Mouse (Mus musculus) MEL (cell line): ENCODE measurements around the gene D130052B06Rik. TPM values are rescaled to one million over a fixed set of nuclear protein-coding genes. Genes with fewer than 3 reads are reported as not detected.

Source experiments
- DNase-seq: peaks from one replicate; pipeline ENCODE4 v3.0.0; 2011; ENCODE audit warnings: low read depth, low spot score
- H3K27ac ChIP-seq: 2 replicates; pipeline ENCODE4 v1.5.1; 2012; ENCODE audit warnings: low read depth, mild to moderate bottlenecking, control low read depth, low read length, moderate library complexity; ENCODE audit not compliant: control insufficient read depth
- H3K27me3 ChIP-seq, 2 experiments: fragments of 150-350 bp in 1 of 2; sonication (generic) in 1 of 2; 2 replicates each; pipeline ENCODE4 v1.6.1; 2012; ENCODE audit warnings: low read length in 2 of 2, mild to moderate bottlenecking in 2 of 2, improper control_type of control experiment in 1 of 2, moderate library complexity in 1 of 2; ENCODE audit not compliant: insufficient read depth in 2 of 2, control insufficient read depth in 1 of 2
- H3K36me3 ChIP-seq, 2 experiments: 2 replicates each; pipeline ENCODE4 v1.6.1; 2012 to 2014; ENCODE audit warnings: low read length in 2 of 2, improper control_type of control experiment in 1 of 2, inconsistent platforms in 1 of 2, mild to moderate bottlenecking in 1 of 2; ENCODE audit not compliant: insufficient read depth in 2 of 2, control insufficient read depth in 1 of 2
- H3K4me1 ChIP-seq, 2 experiments: fragments of 150-350 bp in 1 of 2; sonication (generic) in 1 of 2; 2 replicates each; pipeline ENCODE4 v1.6.1; 2012; ENCODE audit warnings: low read length in 2 of 2, improper control_type of control experiment in 1 of 2, mild to moderate bottlenecking in 1 of 2; ENCODE audit not compliant: insufficient read depth in 2 of 2, control insufficient read depth in 1 of 2
- H3K4me3 ChIP-seq, 2 experiments: fragments of 150-350 bp in 1 of 2; sonication (generic) in 1 of 2; 2 replicates each; pipeline ENCODE4 v1.5.1; 2012; ENCODE audit warnings: low read depth in 2 of 2, low read length in 2 of 2, mild to moderate bottlenecking in 2 of 2, moderate library complexity in 2 of 2, control low read depth in 1 of 2, improper control_type of control experiment in 1 of 2; ENCODE audit not compliant: control insufficient read depth in 1 of 2, insufficient read depth in 1 of 2
- H3K79me2 ChIP-seq: 2 replicates; pipeline ENCODE4 v1.6.1; 2012; ENCODE audit warnings: mild to moderate bottlenecking, low read length, moderate library complexity; ENCODE audit not compliant: control insufficient read depth, poor library complexity, insufficient read depth
- H3K9ac ChIP-seq: 2 replicates; pipeline ENCODE4 v1.6.1; 2012; ENCODE audit warnings: low read depth, mild to moderate bottlenecking, control low read depth, low read length, moderate library complexity; ENCODE audit not compliant: control insufficient read depth, poor library complexity, severe bottlenecking
- H3K9me3 ChIP-seq: fragments of 150-350 bp; sonication (generic); replicated peaks from 2 replicates; pipeline ENCODE4 v1.6.1; 2012; ENCODE audit warnings: mild to moderate bottlenecking, low read length, improper control_type of control experiment, moderate library complexity; ENCODE audit not compliant: insufficient read depth
- BHLHE40 ChIP-seq: IDR thresholded peaks from 2 replicates; pipeline ENCODE4 v1.6.1; 2012; ENCODE audit warnings: low read depth, mild to moderate bottlenecking, inconsistent platforms, low read length, improper control_type of control experiment, borderline replicate concordance
- CHD2 ChIP-seq: IDR thresholded peaks from 2 replicates; pipeline ENCODE4 v1.6.1; 2011; ENCODE audit warnings: low read length, improper control_type of control experiment
- CTCF ChIP-seq, 3 experiments: IDR thresholded peaks in 2 of 3; conservative IDR thresholded peaks in 1 of 3; 2 replicates each; pipeline ENCODE4 v1.5.1; 2011 to 2012; ENCODE audit warnings: low read length in 3 of 3, low read depth in 2 of 3, mild to moderate bottlenecking in 2 of 3, improper control_type of control experiment in 1 of 3, inconsistent platforms in 1 of 3, mixed read lengths in 1 of 3, moderate library complexity in 1 of 3; ENCODE audit not compliant: control insufficient read depth in 1 of 3, insufficient read depth in 1 of 3, poor library complexity in 1 of 3, severe bottlenecking in 1 of 3
- EP300 ChIP-seq, 2 experiments: IDR thresholded peaks; 2 replicates each; pipeline ENCODE4 v1.6.1; 2011; ENCODE audit warnings: improper control_type of control experiment in 2 of 2, low read length in 2 of 2, low read depth in 1 of 2, mild to moderate bottlenecking in 1 of 2
- ETS1 ChIP-seq: IDR thresholded peaks from 2 replicates; pipeline ENCODE4 v1.6.1; 2012; ENCODE audit warnings: low read depth, mild to moderate bottlenecking, inconsistent platforms, low read length, improper control_type of control experiment, moderate library complexity
- HCFC1 ChIP-seq: IDR thresholded peaks from 2 replicates; pipeline ENCODE4 v1.6.1; 2012; ENCODE audit warnings: low read depth, mild to moderate bottlenecking, inconsistent platforms, low read length, improper control_type of control experiment, moderate library complexity
- JUND ChIP-seq: IDR thresholded peaks from 2 replicates; pipeline ENCODE4 v1.6.1; 2011; ENCODE audit warnings: low read depth, mild to moderate bottlenecking, improper control_type of control experiment, low read length
- MAFK ChIP-seq: IDR thresholded peaks from 2 replicates; pipeline ENCODE4 v1.6.1; 2011; ENCODE audit warnings: low read depth, mild to moderate bottlenecking, low read length, improper control_type of control experiment, borderline replicate concordance
- MAX ChIP-seq: IDR thresholded peaks from 2 replicates; pipeline ENCODE4 v1.6.1; 2011; ENCODE audit warnings: low read length, improper control_type of control experiment
- NRF1 ChIP-seq: IDR thresholded peaks from 2 replicates; pipeline ENCODE4 v1.6.1; 2014; ENCODE audit warnings: low read depth, mild to moderate bottlenecking, inconsistent platforms, low read length, improper control_type of control experiment, moderate library complexity; ENCODE audit not compliant: poor library complexity, insufficient read depth, severe bottlenecking
- SIN3A ChIP-seq: IDR thresholded peaks from 2 replicates; pipeline ENCODE4 v1.6.1; 2012; ENCODE audit warnings: low read length, improper control_type of control experiment, inconsistent platforms
- SMC3 ChIP-seq: IDR thresholded peaks from 2 replicates; pipeline ENCODE4 v1.6.1; 2011; ENCODE audit warnings: low read depth, low read length, improper control_type of control experiment
- UBTF ChIP-seq: IDR thresholded peaks from 2 replicates; pipeline ENCODE4 v1.6.1; 2012; ENCODE audit warnings: low read depth, mild to moderate bottlenecking, inconsistent platforms, low read length, improper control_type of control experiment, moderate library complexity, borderline replicate concordance; ENCODE audit not compliant: insufficient read depth
- USF1 ChIP-seq: IDR thresholded peaks from 2 replicates; pipeline ENCODE4 v1.6.1; 2014; ENCODE audit warnings: low read depth, mild to moderate bottlenecking, inconsistent platforms, low read length, improper control_type of control experiment, moderate library complexity
- USF2 ChIP-seq, 2 experiments: IDR thresholded peaks; 2 replicates each; pipeline ENCODE4 v1.6.1; 2011 to 2012; ENCODE audit warnings: improper control_type of control experiment in 2 of 2, low read length in 2 of 2, borderline replicate concordance in 1 of 2, inconsistent platforms in 1 of 2, low read depth in 1 of 2, mild to moderate bottlenecking in 1 of 2; ENCODE audit not compliant: insufficient read depth in 1 of 2
- polyA plus RNA-seq, 2 experiments: library from polyadenylated mRNA; stranded (reverse) in 1 of 2; unstranded in 1 of 2; fragments of >175 nt in 1 of 2; fragments of >200 nt in 1 of 2; gene quantifications; 2 replicates each; pipeline versions ENCODE4 v1.2.1 to v1.2.4; 2012; ENCODE audit warnings: low replicate concordance in 2 of 2, low read depth in 1 of 2; ENCODE audit not compliant: insufficient read length in 2 of 2, insufficient read depth in 1 of 2, missing spikeins in 1 of 2
- total RNA-seq: library from RNA; depleted of rRNA; stranded (reverse); fragments of 300-350 nt; gene quantifications from 2 replicates; pipeline ENCODE4 v1.2.3, GENCODE M21; 2012

Gene D130052B06Rik
- total and polyA plus RNA-seq, 3 experiments: not detected

DNA sequence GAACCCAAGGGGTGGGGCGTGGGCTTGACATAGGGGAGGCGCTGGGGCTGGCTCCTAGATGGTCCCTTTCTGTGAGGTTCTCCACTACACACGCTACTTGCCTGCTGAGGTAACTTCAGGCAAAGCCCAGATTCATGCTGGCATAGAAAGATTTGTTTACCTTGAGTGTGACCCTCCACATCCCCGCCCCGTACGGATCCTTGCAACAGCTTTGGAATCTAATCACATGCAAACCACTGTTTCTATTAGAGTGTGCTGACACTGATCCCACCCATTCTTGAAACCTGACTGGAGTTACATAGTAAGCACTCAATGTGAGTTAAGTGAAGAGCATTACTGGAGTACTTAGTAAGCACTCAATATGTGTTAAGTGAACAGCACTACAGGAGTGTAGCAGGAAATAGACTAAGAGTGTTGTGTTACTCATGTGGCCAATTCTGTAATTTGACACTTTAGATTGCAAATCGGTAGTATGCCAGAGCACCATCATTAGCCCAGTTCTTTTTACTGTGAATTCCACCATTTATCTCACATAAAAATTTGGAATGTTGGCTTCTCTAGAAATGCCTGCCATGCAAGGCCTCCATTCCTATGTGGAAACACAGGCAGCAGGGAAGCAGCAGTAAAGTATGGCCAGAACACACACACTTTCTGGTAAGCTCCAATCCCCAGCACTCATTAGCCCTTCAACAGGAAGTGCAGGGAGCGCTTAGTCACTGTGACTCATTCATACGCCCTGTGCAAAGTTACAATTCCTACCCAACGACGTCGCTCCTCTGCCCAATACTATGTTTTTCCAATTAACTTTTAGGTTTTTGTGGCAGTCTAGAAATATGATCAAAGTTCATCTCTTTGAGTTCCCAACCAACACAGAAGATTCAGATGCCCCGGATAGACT is 61.2 kb downstream of the D130052B06Rik start:
- Histone ChIP-seq H3K4me3 (no peak overlapping the region), H3K4me1 (no peaks in the 10 kb centered on the region), H3K27ac (no peak overlapping the region), H3K9me3 (no peaks in the 10 kb centered on the region), H3K9ac (no peak overlapping the region), H3K79me2 (no peaks in the 10 kb centered on the region), H3K27me3 (no peaks in the 10 kb centered on the region; a peak in 1 of 4 replicates), H3K36me3 (no peaks in the 10 kb centered on the region)
- peak; percentile 14 for DNase-seq
- TF ChIP-seq HCFC1 (no peak), CHD2 (no peak), USF1 (no peak), SMC3 (no peak), USF2 (IDR thresholded peaks at IDR 0.05; ENCODE audit: borderline replicate concordance in 1 of 2, insufficient read depth in 1 of 2, low read depth in 1 of 2, low read length in 2 of 2) (no peak), SIN3A (no peak), CTCF (IDR thresholded peaks at IDR 0.05 in 2 of 3, conservative IDR thresholded peaks at IDR 0.05 in 1 of 3; ENCODE audit: control insufficient read depth in 1 of 3, insufficient read depth in 1 of 3, low read depth in 2 of 3, low read length in 3 of 3, poor library complexity in 1 of 3, severe bottlenecking in 1 of 3) (no peak), JUND (no peak), BHLHE40 (no peak), MAFK (no peak), EP300 (IDR thresholded peaks at IDR 0.05; ENCODE audit: low read depth in 1 of 2, low read length in 2 of 2) (no peak), NRF1 (no peak), UBTF (no peak)

DNA sequence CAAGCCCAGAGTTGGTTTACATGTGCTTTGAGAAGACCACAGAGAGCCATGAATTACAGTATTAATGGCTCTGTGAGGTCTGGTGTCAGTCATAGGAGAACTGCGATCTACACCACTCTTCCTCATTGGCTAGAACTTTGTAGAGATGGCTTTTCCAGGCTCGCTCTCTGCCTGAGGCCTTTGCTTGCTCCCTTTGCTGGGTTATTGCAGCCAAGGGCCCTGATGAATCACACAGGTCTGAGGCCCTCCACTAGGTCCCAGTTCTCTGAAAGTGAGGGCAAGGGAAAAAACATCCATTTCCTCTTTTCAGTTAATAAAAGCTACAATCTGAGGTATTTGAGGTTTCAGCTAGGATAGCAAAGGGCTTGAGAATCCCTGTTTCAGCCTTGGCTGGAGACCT is 64.5 kb downstream of the D130052B06Rik start:
- no peak for DNase-seq
- no peak overlapping the region for H3K4me3 ChIP-seq
- no peaks in the 10 kb centered on the region for H3K27me3 ChIP-seq
- H3K9me3 ChIP-seq: no peaks in the 10 kb centered on the region
- no peaks in the 10 kb centered on the region for H3K36me3 ChIP-seq
- no peak overlapping the region for H3K9ac ChIP-seq
- TF ChIP-seq ETS1: no peak
- no peak for TF ChIP-seq MAX
- no peak for TF ChIP-seq CHD2
- no peaks in the 10 kb centered on the region for H3K4me1 ChIP-seq
- no peak overlapping the region for H3K27ac ChIP-seq
- H3K79me2 ChIP-seq: no peaks in the 10 kb centered on the region
